Mouse (Mus musculus) CH12.LX (cell line): ENCODE measurements around the gene Clcf1. TPM values are rescaled to one million over a fixed set of nuclear protein-coding genes. Genes with fewer than 3 reads are reported as not detected.

ENCODE experiments used
- DNase-seq: peaks from one replicate; pipeline ENCODE4 v3.0.0-alpha.2; 2013; ENCODE audit errors: extremely low read depth
- H3K27ac ChIP-seq: 2 replicates; pipeline ENCODE4 v1.5.1; 2012; ENCODE audit warnings: low read depth, mild to moderate bottlenecking, control low read depth, moderate library complexity; ENCODE audit not compliant: insufficient read depth
- H3K27me3 ChIP-seq: replicated peaks from 2 replicates; pipeline ENCODE3; 2012; ENCODE audit warnings: inconsistent platforms
- H3K36me3 ChIP-seq, 2 experiments: replicated peaks in 1 of 2; 2 replicates each; pipeline versions ENCODE3 to v1.6.1; 2012; ENCODE audit warnings: inconsistent platforms in 1 of 2, low read length in 1 of 2, mild to moderate bottlenecking in 1 of 2, mixed read lengths in 1 of 2, moderate library complexity in 1 of 2; ENCODE audit not compliant: control insufficient read depth in 1 of 2, insufficient read depth in 1 of 2
- H3K4me1 ChIP-seq, 2 experiments: 2 replicates each; pipeline ENCODE4 v1.6.1; 2012; ENCODE audit warnings: inconsistent platforms in 1 of 2, moderate library complexity in 1 of 2; ENCODE audit not compliant: insufficient read depth in 2 of 2, control insufficient read depth in 1 of 2
- H3K4me2 ChIP-seq: 2 replicates; pipeline ENCODE4 v1.6.1; 2012; ENCODE audit warnings: low read depth, mild to moderate bottlenecking, control low read depth; ENCODE audit not compliant: poor library complexity, insufficient read depth, severe bottlenecking
- H3K4me3 ChIP-seq, 3 experiments: fragments of 150-350 bp in 1 of 3; sonication (generic) in 1 of 3; replicated peaks in 1 of 3; 2 replicates each; pipeline versions ENCODE3 to v1.5.1; 2011 to 2012; ENCODE audit warnings: low read depth in 2 of 3, low read length in 2 of 3, mild to moderate bottlenecking in 2 of 3, moderate library complexity in 2 of 3, control low read depth in 1 of 3, improper control_type of control experiment in 1 of 3, inconsistent platforms in 1 of 3, mixed read lengths in 1 of 3; ENCODE audit not compliant: poor library complexity in 1 of 3
- H3K79me2 ChIP-seq: replicated peaks from 2 replicates; pipeline ENCODE4 v1.6.1; 2012; ENCODE audit warnings: mild to moderate bottlenecking, moderate library complexity; ENCODE audit not compliant: control insufficient read depth, poor library complexity, insufficient read depth, severe bottlenecking; ENCODE audit errors: extremely low read depth
- H3K9ac ChIP-seq: 2 replicates; pipeline ENCODE4 v1.6.1; 2012; ENCODE audit warnings: low read depth, mild to moderate bottlenecking, control low read depth, moderate library complexity; ENCODE audit not compliant: insufficient read depth
- H3K9me3 ChIP-seq: replicated peaks from 2 replicates; pipeline ENCODE3; 2012; ENCODE audit warnings: low read length, inconsistent platforms, mixed read lengths
- CHD2 ChIP-seq: IDR thresholded peaks from 2 replicates; pipeline ENCODE4 v1.6.1; 2011; ENCODE audit warnings: low read length, improper control_type of control experiment
- EP300 ChIP-seq: IDR thresholded peaks from 2 replicates; pipeline ENCODE4 v1.6.1; 2011; ENCODE audit warnings: low read length, improper control_type of control experiment
- ETS1 ChIP-seq: conservative IDR thresholded peaks from 2 replicates; pipeline ENCODE4 v1.6.1; 2012; ENCODE audit warnings: low read depth, mild to moderate bottlenecking, inconsistent platforms, low read length, improper control_type of control experiment, moderate library complexity
- HCFC1 ChIP-seq: IDR thresholded peaks from 2 replicates; pipeline ENCODE4 v1.6.1; 2012; ENCODE audit warnings: low read depth, mild to moderate bottlenecking, inconsistent platforms, low read length, improper control_type of control experiment
- JUND ChIP-seq: conservative IDR thresholded peaks from 2 replicates; pipeline ENCODE4 v1.6.1; 2011; ENCODE audit warnings: low read depth, low read length, improper control_type of control experiment
- KAT2A ChIP-seq: IDR thresholded peaks from 2 replicates; pipeline ENCODE4 v1.6.1; 2012; ENCODE audit warnings: low read length, improper control_type of control experiment, inconsistent platforms; ENCODE audit not compliant: insufficient replicate concordance
- MAFK ChIP-seq: IDR thresholded peaks from 2 replicates; pipeline ENCODE4 v1.6.1; 2011; ENCODE audit warnings: low read length, improper control_type of control experiment; ENCODE audit not compliant: insufficient replicate concordance
- MEF2A ChIP-seq: IDR thresholded peaks from 2 replicates; pipeline ENCODE4 v1.6.1; 2014; ENCODE audit warnings: low read depth, mild to moderate bottlenecking, inconsistent platforms, low read length, improper control_type of control experiment, borderline replicate concordance
- MXI1 ChIP-seq: IDR thresholded peaks from 2 replicates; pipeline ENCODE4 v1.6.1; 2011; ENCODE audit warnings: mild to moderate bottlenecking, low read depth, low read length, improper control_type of control experiment
- POLR2AphosphoS2 ChIP-seq: IDR thresholded peaks from 2 replicates; pipeline ENCODE4 v1.6.1; 2011; ENCODE audit warnings: low read depth, low read length, improper control_type of control experiment
- RAD21 ChIP-seq: IDR thresholded peaks from 2 replicates; pipeline ENCODE4 v1.6.1; 2011; ENCODE audit warnings: low read depth, mild to moderate bottlenecking, low read length, improper control_type of control experiment, moderate library complexity
- SIN3A ChIP-seq: IDR thresholded peaks from 2 replicates; pipeline ENCODE4 v1.6.1; 2012; ENCODE audit warnings: low read length, improper control_type of control experiment, inconsistent platforms
- USF2 ChIP-seq: conservative IDR thresholded peaks from 2 replicates; pipeline ENCODE4 v1.6.1; 2011; ENCODE audit warnings: low read depth, low read length, improper control_type of control experiment
- ZKSCAN1 ChIP-seq: IDR thresholded peaks from 2 replicates; pipeline ENCODE4 v1.6.1; 2012; ENCODE audit warnings: low read depth, inconsistent platforms, low read length, improper control_type of control experiment, borderline replicate concordance
- dilution Hi-C: fragments of 300-500 bp; cut with MboI; formaldehyde crosslinking; loops from 2 replicates; pipeline ENCODE4 v1.14.3; 2020; ENCODE audit warnings: low sequenced_read_pairs; ENCODE audit not compliant: extremely low pct_unique_long_range_greater_than_20kb, extremely low pct_ligation_motif_present
- in situ Hi-C: fragments of 300-500 bp; cut with MboI; formaldehyde crosslinking; loops from 3 replicates; pipeline ENCODE4 v1.14.3; 2019; ENCODE audit warnings: low sequenced_read_pairs, low pct_ligation_motif_present, low pct_unique_long_range_greater_than_20kb, mixed read lengths
- polyA plus RNA-seq: library from polyadenylated mRNA; unstranded; fragments of >175 nt; gene quantifications from 2 replicates; pipeline ENCODE4 v1.2.1, GENCODE M21; 2012; ENCODE audit warnings: low read depth; ENCODE audit not compliant: insufficient read length
- total RNA-seq, 2 experiments: library from RNA; depleted of rRNA; stranded (reverse); fragments of 300-350 nt in 1 of 2; fragments of >200 nt in 1 of 2; gene quantifications; 2 replicates each; pipeline ENCODE4 v1.2.3; 2012 to 2014

The Clcf1 gene
- total and polyA plus RNA-seq, 3 experiments: 0.09 to 1.0 (median 0.28) TPM

- no peaks in the 10 kb centered on the region for H3K4me1 ChIP-seq
- H3K27ac ChIP-seq: no peak overlapping the region
- peaks cover 2% of the 10 kb centered on the region for H3K9me3 ChIP-seq
- DNase-seq: no peak
- dilution Hi-C loops (no loop called here), in situ Hi-C loops (no loop called here)
- no peaks in the 10 kb centered on the region for H3K27me3 ChIP-seq
- no peak overlapping the region for H3K4me3 ChIP-seq
- no peaks in the 10 kb centered on the region for H3K79me2 ChIP-seq
- H3K36me3 ChIP-seq: peaks cover 58 to 76% of the 10 kb centered on the region in 2 experiments
- no peak overlapping the region for H3K4me2 ChIP-seq
- TF ChIP-seq USF2: no peak
- no peak for TF ChIP-seq ZKSCAN1
- TF ChIP-seq RAD21: no peak
- TF ChIP-seq ETS1: no peak
- no peak for TF ChIP-seq POLR2AphosphoS2
- no peak for TF ChIP-seq KAT2A
- no peak for TF ChIP-seq MEF2A
- TF ChIP-seq HCFC1: no peak
- no peak for TF ChIP-seq MAFK
- TF ChIP-seq JUND: no peak
- no peak for TF ChIP-seq SIN3A
- no peak for TF ChIP-seq EP300
- TF ChIP-seq CHD2: no peak
- TF ChIP-seq MXI1: no peak
- TF ChIP-seq, all 38 proteins: peak for 0
- H3K9ac ChIP-seq: no peak overlapping the region
Measured at GRCm38 (mm10) chr19:4270972-4271371, 56.9 kb downstream of the Clcf1 start.

Other genes with a start within 250 kb of the Clcf1 start
Only the 20 nearest of the 30 such genes appear.
- gene Gstp2, start 168.2 kb upstream of the Clcf1 start, total RNA-seq (2012; rRNA removed): 6.0 and 21.1 TPM in 2 replicates
- not detected in 2 replicates for gene Gstp2, start 168.2 kb upstream of the Clcf1 start, total RNA-seq (2014; rRNA removed)
- gene Gstp2, start 168.2 kb upstream of the Clcf1 start, polyA plus RNA-seq: 1.4 and 2.4 TPM in 2 replicates
- 0.46 and 1.4 TPM in 2 replicates for gene Gstp3, start 154.7 kb upstream of the Clcf1 start, total RNA-seq (2012; rRNA removed)
- gene Gstp3, start 154.7 kb upstream of the Clcf1 start, total RNA-seq (2014; rRNA removed): not detected in 2 replicates
- gene Gstp3, start 154.7 kb upstream of the Clcf1 start, polyA plus RNA-seq: not detected in 2 replicates
- not detected in 2 replicates for gene Cabp2, start 132.7 kb upstream of the Clcf1 start, total RNA-seq (2012; rRNA removed)
- gene Cabp2, start 132.7 kb upstream of the Clcf1 start, total RNA-seq (2014; rRNA removed): not detected in 2 replicates
- not detected in 2 replicates for gene Cabp2, start 132.7 kb upstream of the Clcf1 start, polyA plus RNA-seq
- gene Cdk2ap2, start 117.1 kb upstream of the Clcf1 start, total RNA-seq (2012; rRNA removed): 69.5 and 90.3 TPM in 2 replicates
- gene Cdk2ap2, start 117.1 kb upstream of the Clcf1 start, total RNA-seq (2014; rRNA removed): 57.0 and 63.4 TPM in 2 replicates
- gene Cdk2ap2, start 117.1 kb upstream of the Clcf1 start, polyA plus RNA-seq: 55.6 and 67.1 TPM in 2 replicates
- gene Pitpnm1, start 114.2 kb upstream of the Clcf1 start, total RNA-seq (2012; rRNA removed): 43.8 and 46.1 TPM in 2 replicates
- 14.8 and 15.9 TPM in 2 replicates for gene Pitpnm1, start 114.2 kb upstream of the Clcf1 start, total RNA-seq (2014; rRNA removed)
- gene Pitpnm1, start 114.2 kb upstream of the Clcf1 start, polyA plus RNA-seq: 33.3 and 34.7 TPM in 2 replicates
- gene Aip, start 88.4 kb upstream of the Clcf1 start, total RNA-seq (2012; rRNA removed): 37.5 and 39.7 TPM in 2 replicates
- gene Aip, start 88.4 kb upstream of the Clcf1 start, total RNA-seq (2014; rRNA removed): 10.8 and 11.7 TPM in 2 replicates
- 64.8 and 87.9 TPM in 2 replicates for gene Aip, start 88.4 kb upstream of the Clcf1 start, polyA plus RNA-seq
- gene Gpr152, start 74.5 kb upstream of the Clcf1 start, total RNA-seq (2012; rRNA removed): 0.17 and 0.25 TPM in 2 replicates
- 0.05 TPM in 1 of 2 replicates, not detected in the other for gene Gpr152, start 74.5 kb upstream of the Clcf1 start, total RNA-seq (2014; rRNA removed)
- gene Gpr152, start 74.5 kb upstream of the Clcf1 start, polyA plus RNA-seq: 0.71 and 0.82 TPM in 2 replicates
- gene Cabp4, start 70.2 kb upstream of the Clcf1 start, total RNA-seq (2012; rRNA removed): 2.8 and 3.3 TPM in 2 replicates
- gene Cabp4, start 70.2 kb upstream of the Clcf1 start, total RNA-seq (2014; rRNA removed): 6.4 and 6.9 TPM in 2 replicates
- 11.8 and 14.7 TPM in 2 replicates for gene Cabp4, start 70.2 kb upstream of the Clcf1 start, polyA plus RNA-seq
- gene Coro1b, start 65.6 kb upstream of the Clcf1 start, total RNA-seq (2012; rRNA removed): 172 and 194 TPM in 2 replicates
- 154 and 179 TPM in 2 replicates for gene Coro1b, start 65.6 kb upstream of the Clcf1 start, total RNA-seq (2014; rRNA removed)
- gene Coro1b, start 65.6 kb upstream of the Clcf1 start, polyA plus RNA-seq: 265 and 293 TPM in 2 replicates
- 438 and 452 TPM in 2 replicates for gene Ptprcap, start 60.6 kb upstream of the Clcf1 start, total RNA-seq (2012; rRNA removed)
- gene Ptprcap, start 60.6 kb upstream of the Clcf1 start, total RNA-seq (2014; rRNA removed): 380 and 447 TPM in 2 replicates
- gene Ptprcap, start 60.6 kb upstream of the Clcf1 start, polyA plus RNA-seq: 296 and 343 TPM in 2 replicates
- 20.7 and 25.3 TPM in 2 replicates for gene Rps6kb2, start 50.9 kb upstream of the Clcf1 start, total RNA-seq (2012; rRNA removed)
- 9.7 and 12.0 TPM in 2 replicates for gene Rps6kb2, start 50.9 kb upstream of the Clcf1 start, total RNA-seq (2014; rRNA removed)
- 26.6 and 27.2 TPM in 2 replicates for gene Rps6kb2, start 50.9 kb upstream of the Clcf1 start, polyA plus RNA-seq
- gene Carns1, start 38.8 kb upstream of the Clcf1 start, total RNA-seq (2012; rRNA removed): 3.4 and 4.0 TPM in 2 replicates
- gene Carns1, start 38.8 kb upstream of the Clcf1 start, total RNA-seq (2014; rRNA removed): 1.7 and 1.8 TPM in 2 replicates
- 3.8 and 4.4 TPM in 2 replicates for gene Carns1, start 38.8 kb upstream of the Clcf1 start, polyA plus RNA-seq
- 46.3 and 57.8 TPM in 2 replicates for gene Tbc1d10c, start 23.0 kb upstream of the Clcf1 start, total RNA-seq (2012; rRNA removed)
- 43.5 and 51.5 TPM in 2 replicates for gene Tbc1d10c, start 23.0 kb upstream of the Clcf1 start, total RNA-seq (2014; rRNA removed)
- 57.4 and 58.5 TPM in 2 replicates for gene Tbc1d10c, start 23.0 kb upstream of the Clcf1 start, polyA plus RNA-seq
- gene Ppp1ca, start 22.2 kb upstream of the Clcf1 start, total RNA-seq (2012; rRNA removed): 502 and 585 TPM in 2 replicates
- gene Ppp1ca, start 22.2 kb upstream of the Clcf1 start, total RNA-seq (2014; rRNA removed): 635 and 651 TPM in 2 replicates
- gene Ppp1ca, start 22.2 kb upstream of the Clcf1 start, polyA plus RNA-seq: 383 and 389 TPM in 2 replicates
- 20.5 and 22.4 TPM in 2 replicates for gene Rad9a, start 12.6 kb upstream of the Clcf1 start, total RNA-seq (2012; rRNA removed)
- 11.5 and 14.3 TPM in 2 replicates for gene Rad9a, start 12.6 kb upstream of the Clcf1 start, total RNA-seq (2014; rRNA removed)
- gene Rad9a, start 12.6 kb upstream of the Clcf1 start, polyA plus RNA-seq: 20.0 and 21.7 TPM in 2 replicates
- not detected in 2 replicates for gene AC109138.7, start 119 bp downstream of the Clcf1 start, total RNA-seq (2012; rRNA removed)
- not detected in 2 replicates for gene AC109138.7, start 119 bp downstream of the Clcf1 start, total RNA-seq (2014; rRNA removed)
- not detected in 2 replicates for gene AC109138.7, start 119 bp downstream of the Clcf1 start, polyA plus RNA-seq
- 35.0 and 53.4 TPM in 2 replicates for gene Pold4, start 17.7 kb downstream of the Clcf1 start, total RNA-seq (2012; rRNA removed)
- gene Pold4, start 17.7 kb downstream of the Clcf1 start, total RNA-seq (2014; rRNA removed): 61.5 and 76.4 TPM in 2 replicates
- gene Pold4, start 17.7 kb downstream of the Clcf1 start, polyA plus RNA-seq: 35.1 and 36.8 TPM in 2 replicates
- gene Ssh3, start 54.9 kb downstream of the Clcf1 start, total RNA-seq (2012; rRNA removed): 30.0 and 33.4 TPM in 2 replicates
- gene Ssh3, start 54.9 kb downstream of the Clcf1 start, total RNA-seq (2014; rRNA removed): 5.6 and 6.9 TPM in 2 replicates
- gene Ssh3, start 54.9 kb downstream of the Clcf1 start, polyA plus RNA-seq: 12.3 and 13.2 TPM in 2 replicates
- gene Ankrd13d, start 68.9 kb downstream of the Clcf1 start, total RNA-seq (2012; rRNA removed): 53.6 and 55.1 TPM in 2 replicates
- 3.8 and 5.6 TPM in 2 replicates for gene Ankrd13d, start 68.9 kb downstream of the Clcf1 start, total RNA-seq (2014; rRNA removed)
- gene Ankrd13d, start 68.9 kb downstream of the Clcf1 start, polyA plus RNA-seq: 13.2 and 17.3 TPM in 2 replicates
- gene Grk2, start 92.0 kb downstream of the Clcf1 start, total RNA-seq (2012; rRNA removed): 196 and 203 TPM in 2 replicates
- 118 and 119 TPM in 2 replicates for gene Grk2, start 92.0 kb downstream of the Clcf1 start, total RNA-seq (2014; rRNA removed)
- gene Grk2, start 92.0 kb downstream of the Clcf1 start, polyA plus RNA-seq: 191 and 193 TPM in 2 replicates